Mouse (Mus musculus) bone marrow macrophage, adult 2 months (primary cell): Measurements from ENCODE around the gene Kcnh1.

ENCODE experiments used
- CTCF ChIP-seq: IDR thresholded peaks from 2 replicates; pipeline ENCODE4 v1.5.1; 2012; ENCODE audit warnings: low read depth, mild to moderate bottlenecking, low read length, moderate library complexity
- POLR2A ChIP-seq: IDR thresholded peaks from 2 replicates; pipeline ENCODE4 v1.6.1; 2012; ENCODE audit warnings: mild to moderate bottlenecking, low read depth, low read length, borderline replicate concordance

DNA sequence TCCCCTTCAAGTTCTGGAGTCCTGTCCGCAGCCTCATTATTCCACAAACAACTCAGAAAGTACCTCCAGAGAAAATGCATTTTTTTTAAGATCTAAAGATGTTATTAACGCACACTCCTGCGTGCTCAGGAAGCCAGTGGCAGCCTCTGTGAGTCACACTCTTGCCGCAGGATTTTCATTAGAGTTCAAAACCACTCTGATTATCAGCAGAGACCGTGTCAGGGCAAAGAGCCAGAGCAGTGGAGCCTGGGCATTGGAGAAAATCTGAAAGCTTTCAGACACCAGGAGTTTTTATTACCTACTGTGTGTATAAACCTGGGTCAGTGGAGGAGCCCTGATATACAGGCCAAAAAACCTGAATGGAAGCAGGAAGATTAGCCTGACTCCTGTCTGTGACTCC is 287.6 kb downstream of the Kcnh1 start:
- TF ChIP-seq CTCF, result no peak
- no peak for TF ChIP-seq POLR2A
